Mouse (Mus musculus): ENCODE measurements around the gene Gcc2.
"Not testable (repeated sequence)": the region's sequence is repeated elsewhere in the genome, so short reads cannot be mapped to it uniquely, and the experiment has no call there.

Gene Gcc2

DNA sequence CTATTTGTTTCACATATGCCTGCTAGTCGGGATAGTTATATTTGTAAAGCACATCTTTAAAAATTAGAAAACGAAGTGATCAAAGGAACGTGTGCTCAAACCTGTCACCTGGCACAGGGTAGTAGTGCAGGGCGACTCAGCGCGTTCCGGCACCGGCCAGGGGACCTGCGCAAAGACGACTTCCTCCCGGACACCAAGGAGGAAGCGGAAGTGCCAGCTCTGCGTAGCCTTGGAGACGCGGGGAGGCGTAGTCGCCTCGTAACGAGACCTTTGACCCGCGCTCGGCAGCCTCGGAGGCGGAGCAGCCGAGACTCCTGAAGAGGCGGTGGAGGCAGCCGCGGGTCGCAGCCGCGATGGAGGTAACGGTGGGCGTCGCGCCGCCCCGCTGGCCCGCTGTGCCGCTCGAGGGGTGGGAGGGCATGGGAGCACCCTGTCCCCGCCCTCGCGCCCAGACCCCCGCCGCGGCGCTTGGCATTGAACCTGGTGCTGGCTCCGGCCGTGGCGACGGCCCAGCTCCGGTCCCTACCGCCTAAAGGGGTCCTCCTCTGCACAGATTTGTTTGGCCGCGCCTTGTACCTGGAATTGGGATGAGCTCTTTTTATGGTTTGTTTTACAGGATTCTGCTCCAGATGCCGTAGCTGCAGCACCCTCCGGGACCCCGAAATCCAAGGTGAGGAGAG is at the start of gene Gcc2:
TSS of gene Gcc2 (plus strand) at position 285 of the 680 bp plus-strand sequence.
- peak; percentile 93 for DNase-seq (ENCODE audit: extremely low spot score)

DNA sequence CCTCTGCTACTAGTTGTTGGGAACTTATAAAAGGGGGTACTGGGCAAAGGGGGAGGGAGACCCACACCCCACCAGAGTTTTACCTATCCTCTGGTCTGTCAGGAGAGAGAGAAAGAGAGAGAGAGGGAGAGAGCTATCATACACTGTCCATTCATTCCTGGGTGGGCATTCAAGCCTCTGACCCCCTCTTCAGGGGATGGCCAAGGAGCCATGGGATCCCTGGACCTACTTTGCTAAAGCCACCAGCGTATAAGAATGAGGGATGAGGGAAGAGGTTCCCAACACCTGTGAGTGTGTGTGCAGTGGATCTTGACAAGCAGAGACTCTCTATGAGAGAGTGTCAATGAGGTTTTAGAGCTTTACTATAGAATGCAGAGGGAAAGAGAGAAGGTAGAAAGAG is 49.3 kb upstream of the Gcc2 start:
- DNase-seq (ENCODE audit: extremely low spot score), result no peak

DNA sequence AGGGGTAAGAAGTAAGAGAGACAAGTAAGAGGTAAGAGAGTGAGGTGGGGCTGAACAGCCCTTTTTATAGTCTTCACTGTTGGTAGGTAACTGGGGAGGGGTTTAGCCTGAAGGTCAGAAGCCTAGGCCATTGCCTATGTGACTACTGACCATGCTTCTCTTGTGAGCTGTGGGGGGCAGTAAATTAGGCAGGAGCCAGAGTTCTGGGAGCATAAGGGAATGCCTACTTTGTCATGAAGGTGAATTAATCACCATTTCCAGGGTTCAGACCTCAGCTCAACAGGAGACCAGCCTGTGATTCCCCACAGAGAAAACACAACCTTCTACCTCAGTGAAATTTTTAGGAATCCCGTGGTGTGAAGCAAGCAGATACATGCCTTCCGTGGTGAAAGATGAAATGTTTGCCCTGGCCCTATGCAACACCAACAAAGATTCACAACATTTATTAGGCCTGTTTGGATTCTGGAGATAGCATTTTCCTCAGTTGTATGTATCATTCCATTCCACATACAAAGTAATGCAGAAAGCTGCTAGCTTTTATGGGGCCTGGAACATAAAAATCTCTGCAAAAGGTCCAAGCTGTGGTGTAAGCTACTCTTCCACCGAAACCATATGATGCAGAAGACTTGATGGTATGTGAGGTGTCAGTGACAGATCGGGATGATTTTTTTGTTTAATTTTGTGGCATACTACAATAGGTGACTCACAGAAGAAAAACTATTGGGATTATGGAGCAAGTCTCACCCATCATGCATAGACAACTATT is 48.5 kb upstream of the Gcc2 start:
- DNase-seq (ENCODE audit: extremely low spot score), result no peak

DNA sequence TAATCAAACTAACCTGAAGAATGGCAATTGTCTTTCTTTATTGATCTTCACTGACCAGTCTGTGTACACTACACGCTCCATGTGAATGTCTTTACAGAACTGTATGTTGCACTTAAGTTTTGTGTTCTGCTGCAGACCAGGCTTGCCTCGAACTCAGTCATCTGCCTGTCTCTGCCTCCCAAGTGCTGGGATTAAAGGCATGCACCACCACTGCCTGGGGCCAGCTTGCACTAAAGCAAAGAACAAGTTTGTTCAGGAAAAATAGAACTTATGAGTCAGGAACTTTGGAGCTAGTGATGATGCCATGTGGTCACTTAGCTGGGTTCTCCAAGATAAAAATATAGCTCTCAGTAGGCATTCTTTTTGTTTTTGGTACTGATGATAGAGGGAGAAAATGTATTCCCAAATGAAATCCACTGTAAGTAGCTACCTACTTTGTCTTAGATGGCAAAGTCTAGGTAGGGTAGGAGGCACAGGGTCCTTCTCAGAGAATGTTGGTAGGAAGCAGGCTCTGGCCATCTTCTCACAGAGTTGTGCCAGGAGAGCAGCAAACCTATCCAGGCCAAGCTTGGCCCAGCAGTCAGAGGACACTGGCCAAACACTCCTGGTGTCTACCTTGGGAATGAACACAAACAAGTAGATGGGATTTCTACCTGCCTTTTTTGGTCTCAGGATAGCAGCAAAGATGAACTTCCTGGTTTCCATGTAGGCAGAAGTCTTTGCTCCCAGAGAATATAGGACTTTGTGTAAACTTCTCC is 45.4 kb upstream of the Gcc2 start:
- DNase-seq (ENCODE audit: extremely low spot score), result no peak

- no peak for DNase-seq (ENCODE audit: extremely low spot score)
Observed at GRCm38 (mm10) chr10:58210514-58210913, 44.8 kb upstream of the Gcc2 start.

DNA sequence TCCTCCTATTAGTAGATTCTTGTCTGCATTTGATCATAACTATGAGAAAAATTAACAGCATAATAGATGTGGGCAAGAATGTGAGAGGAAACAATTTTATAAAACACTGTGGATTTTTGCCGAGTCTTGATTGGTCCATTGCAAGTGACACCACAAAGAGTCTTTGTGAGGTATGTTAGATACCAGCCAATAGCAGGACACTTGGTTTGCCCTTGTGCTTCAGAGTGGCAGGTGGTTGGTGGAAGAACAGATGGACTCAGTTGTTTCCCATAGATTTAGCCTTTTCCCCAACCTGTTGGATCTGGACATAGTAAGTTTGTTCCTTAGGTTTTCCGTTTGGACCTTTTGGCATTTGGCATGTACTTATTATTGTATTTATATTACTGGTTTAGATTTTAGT is 44.1 kb upstream of the Gcc2 start:
- DNase-seq (ENCODE audit: extremely low spot score), result no peak

DNA sequence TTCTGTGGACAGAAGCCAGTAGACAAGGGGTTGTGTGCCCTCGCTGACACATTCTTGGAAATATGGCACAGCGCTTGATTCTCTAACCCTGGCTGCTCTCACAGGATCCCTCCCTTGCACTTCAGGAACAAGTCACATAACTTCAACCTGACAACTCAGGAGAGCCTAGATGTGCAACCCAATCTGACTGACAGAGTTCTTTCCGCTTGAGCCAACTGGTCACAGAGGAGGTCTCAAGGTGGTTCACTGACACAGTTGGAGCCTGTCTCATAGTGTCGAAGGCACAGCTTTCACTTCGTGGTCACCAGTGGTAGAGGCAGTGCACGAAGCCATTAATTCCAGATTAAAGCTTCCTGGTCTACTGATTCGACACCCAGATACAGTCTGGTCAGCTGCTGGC is 43.1 kb upstream of the Gcc2 start:
- DNase-seq (ENCODE audit: extremely low spot score), result no peak

DNA sequence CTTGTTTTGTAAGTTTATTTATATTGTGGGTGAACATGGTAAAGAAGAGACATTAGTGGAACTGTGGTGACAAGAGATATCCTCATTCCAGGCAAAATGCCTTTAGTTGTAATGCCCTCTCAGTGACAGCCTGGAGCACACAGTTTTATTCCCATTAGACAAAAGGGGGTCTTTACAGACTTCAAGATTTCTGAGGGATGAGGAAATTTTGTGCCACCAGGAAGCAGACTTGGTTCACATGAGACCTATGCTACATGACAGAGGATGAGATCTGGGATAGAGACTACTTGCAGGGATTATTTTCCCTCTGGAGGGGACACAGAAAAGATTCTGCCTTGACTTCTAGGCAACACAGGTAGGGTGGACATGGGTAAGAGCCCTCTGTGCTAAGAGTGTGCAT is 40.8 kb upstream of the Gcc2 start:
- DNase-seq (ENCODE audit: extremely low spot score), result no peak

- DNase-seq (ENCODE audit: extremely low spot score), result no peak
Observed at GRCm38 (mm10) chr10:58214934-58215333, 40.4 kb upstream of the Gcc2 start.

DNA sequence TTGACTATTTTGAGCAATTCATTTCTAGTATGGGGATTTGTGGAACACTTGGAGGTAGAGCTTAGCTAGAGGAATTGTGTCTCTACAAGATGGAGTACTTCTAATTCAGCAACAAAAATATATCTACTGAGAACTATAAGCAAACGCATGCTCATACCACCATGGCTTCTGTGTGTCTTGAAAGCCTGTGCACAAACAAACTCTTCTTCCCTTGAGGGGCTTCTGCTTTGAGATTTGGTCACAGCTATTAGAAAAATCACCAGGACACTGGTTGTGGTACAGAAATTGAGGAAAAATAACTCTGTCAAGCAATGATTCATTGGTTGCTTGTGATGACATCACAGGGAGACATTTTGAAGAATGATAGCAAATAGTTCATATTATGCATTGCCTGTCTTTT is 39.9 kb upstream of the Gcc2 start:
- DNase-seq (ENCODE audit: extremely low spot score), result no peak

DNA sequence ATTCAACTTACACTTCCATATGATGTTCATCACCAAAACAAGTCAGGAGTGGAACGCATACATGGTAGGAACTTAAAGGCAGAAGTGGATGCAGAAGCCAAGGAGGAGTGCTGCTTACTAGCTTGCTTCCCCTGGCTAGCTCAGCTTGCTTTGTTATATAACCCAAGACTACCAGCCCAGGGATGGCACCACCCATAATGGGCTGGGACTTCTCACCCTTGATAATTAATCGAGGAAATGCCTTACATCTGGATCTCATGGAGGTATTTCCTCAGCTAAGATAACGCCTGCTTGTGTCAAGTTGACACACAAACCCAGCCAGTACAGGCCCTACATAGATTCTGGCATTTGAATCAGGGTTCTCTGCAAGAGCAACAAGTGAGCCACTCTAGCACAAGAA is 37.9 kb upstream of the Gcc2 start:
- DNase-seq (ENCODE audit: extremely low spot score), result no peak

DNA sequence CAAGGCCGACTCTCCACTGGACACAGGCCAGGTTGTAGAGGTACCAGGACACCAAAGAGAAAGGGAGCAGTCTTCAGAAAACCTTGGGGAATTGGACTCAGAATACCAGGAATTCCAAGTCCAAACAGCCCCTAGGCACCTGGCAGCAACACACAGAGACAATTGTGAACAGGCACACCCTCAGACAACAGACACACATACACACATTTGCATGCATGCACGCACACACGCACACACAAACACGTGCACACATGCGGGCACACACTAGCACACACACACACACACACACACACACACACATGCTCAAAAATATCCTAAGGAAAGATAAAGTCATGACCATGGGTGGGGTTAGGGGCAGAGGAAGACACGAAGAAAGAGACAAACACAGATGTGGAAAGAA is 34.6 kb upstream of the Gcc2 start:
- DNase-seq (ENCODE audit: extremely low spot score), result no peak

GRCm38 (mm10) chr10:58221571-58221970 is 33.7 kb upstream of the Gcc2 start:
- not testable (repeated sequence) for DNase-seq (ENCODE audit: extremely low spot score)

DNA sequence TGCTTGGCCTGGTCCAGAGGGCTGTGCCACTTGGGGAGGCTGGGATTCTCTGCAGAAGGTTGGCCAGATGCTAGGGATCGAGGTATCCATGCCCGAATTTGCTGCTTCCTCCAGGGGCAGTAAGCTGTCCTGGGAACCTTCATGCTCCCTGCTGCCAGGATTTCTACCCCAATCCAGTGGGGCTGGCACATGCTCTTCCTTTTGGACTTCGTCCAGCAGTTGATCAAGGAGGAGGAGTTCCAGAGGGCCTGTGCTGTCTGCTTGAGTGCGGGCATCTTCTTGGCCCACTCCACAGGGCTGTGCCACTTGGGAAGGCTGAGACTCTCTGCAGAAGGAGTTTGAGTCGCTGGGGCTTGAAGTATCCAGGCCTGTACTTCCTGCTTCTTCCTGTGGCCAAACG is 32.1 kb upstream of the Gcc2 start:
- not testable (repeated sequence) for DNase-seq (ENCODE audit: extremely low spot score)

DNA sequence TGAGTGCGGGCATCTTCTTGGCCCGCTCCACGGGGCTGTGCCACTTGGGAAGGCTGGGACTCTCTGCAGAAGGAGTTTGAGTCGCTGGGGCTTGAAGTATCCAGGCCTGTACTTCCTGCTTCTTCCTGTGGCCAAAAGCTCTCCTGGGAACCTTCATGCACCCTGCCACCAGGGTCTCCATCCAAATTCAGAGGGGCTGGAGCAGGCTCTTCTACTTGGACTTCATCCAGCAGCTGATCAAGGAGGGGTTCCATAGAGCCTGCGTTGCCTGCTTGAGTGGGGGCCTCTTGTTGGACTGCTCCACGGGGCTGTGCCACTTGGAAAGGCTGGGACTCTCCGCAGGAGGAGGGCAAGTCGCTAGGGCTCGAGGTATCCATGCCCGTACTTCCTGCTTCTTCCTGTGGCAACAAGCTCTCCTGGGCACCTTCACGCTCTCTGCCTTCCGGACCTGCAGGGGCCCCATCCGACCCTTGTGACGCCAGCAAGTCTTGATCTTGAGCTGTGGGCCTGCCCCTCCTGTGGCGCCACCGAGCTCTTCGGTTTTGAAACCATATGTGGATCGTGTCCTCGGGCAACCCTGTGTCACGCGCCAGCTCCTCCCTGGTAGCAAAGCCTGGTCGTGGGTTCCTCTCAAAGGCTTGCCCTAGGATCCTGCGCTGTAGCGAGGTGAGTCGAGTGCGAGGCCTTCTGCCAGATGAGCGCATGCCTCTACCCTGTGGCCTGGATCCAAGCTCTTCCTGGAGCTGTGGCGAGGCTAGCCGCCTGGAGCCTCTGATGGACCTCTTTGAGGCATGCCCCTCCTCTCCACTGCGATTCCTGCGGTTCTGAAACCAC is 31.1 kb upstream of the Gcc2 start:
- DNase-seq (ENCODE audit: extremely low spot score), result peak; percentile 47

- DNase-seq (ENCODE audit: extremely low spot score), result not testable (repeated sequence)
Observed at GRCm38 (mm10) chr10:58224827-58225785, 30.2 kb upstream of the Gcc2 start, which contains the start of gene AW822073. AW822073 (minus strand) TSS chr10:58224930.

- peak; percentile 30 for DNase-seq (ENCODE audit: extremely low spot score)
Observed at GRCm38 (mm10) chr10:58226357-58226756, 28.9 kb upstream of the Gcc2 start.

DNA sequence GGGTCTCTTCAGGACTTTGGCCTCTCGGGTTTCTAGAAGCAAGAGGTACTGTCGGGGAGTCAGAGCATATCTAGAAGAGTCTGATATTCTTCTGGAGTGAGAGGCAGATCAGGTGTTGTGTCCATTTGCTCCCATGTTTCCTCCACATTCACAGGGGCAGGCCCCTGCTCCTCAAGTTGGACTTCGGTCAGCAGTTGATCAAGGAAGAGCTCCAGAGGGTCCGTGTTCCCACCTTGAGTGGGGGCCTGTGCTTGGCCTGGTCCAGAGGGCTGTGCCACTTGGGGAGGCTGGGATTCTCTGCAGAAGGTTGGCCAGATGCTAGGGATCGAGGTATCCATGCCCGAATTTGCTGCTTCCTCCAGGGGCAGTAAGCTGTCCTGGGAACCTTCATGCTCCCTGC is 27.5 kb upstream of the Gcc2 start:
- not testable (repeated sequence) for DNase-seq (ENCODE audit: extremely low spot score)

DNA sequence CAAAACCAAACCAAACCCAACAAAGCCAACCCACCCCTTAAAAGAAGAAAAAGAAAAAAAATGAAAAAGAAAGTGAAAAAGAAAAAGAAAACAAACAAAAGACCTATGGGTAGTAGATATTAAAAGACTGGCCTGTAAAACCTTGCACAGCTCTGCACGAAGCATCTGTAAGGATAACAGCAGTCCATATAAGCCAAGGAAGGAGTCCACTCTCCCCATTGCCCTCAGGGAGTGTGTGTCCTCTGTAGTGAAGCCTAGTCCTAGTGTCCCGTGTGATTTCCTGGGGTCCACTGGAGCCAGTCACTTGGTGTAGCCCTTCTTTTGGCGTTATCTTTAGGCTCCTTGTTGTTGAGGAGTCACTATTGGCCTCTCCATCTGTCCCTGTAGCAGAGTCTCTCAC is 25.3 kb upstream of the Gcc2 start:
- DNase-seq (ENCODE audit: extremely low spot score), result not testable (repeated sequence)

- DNase-seq (ENCODE audit: extremely low spot score), result not testable (repeated sequence)
Observed at GRCm38 (mm10) chr10:58231088-58231487, 24.2 kb upstream of the Gcc2 start.

Data from embryo, embryonic 9.5 days (tissue).